Mouse (Mus musculus) ES-Bruce4 (cell line): ENCODE results near the gene Iqcf5. TPM values are rescaled to one million over a fixed set of nuclear protein-coding genes. Genes with fewer than 3 reads are reported as not detected.

Experiments
- H3K27ac ChIP-seq: 2 replicates; pipeline ENCODE4 v1.5.1; 2012; ENCODE audit warnings: low read length, inconsistent platforms; ENCODE audit not compliant: insufficient read depth
- H3K27me3 ChIP-seq: 2 replicates; pipeline ENCODE4 v1.6.1; 2012; ENCODE audit warnings: mild to moderate bottlenecking, low read length, inconsistent platforms; ENCODE audit not compliant: control insufficient read depth, poor library complexity, insufficient read depth, severe bottlenecking
- H3K36me3 ChIP-seq: 2 replicates; pipeline ENCODE4 v1.6.1; 2012; ENCODE audit warnings: inconsistent platforms, mild to moderate bottlenecking, low read length, moderate library complexity; ENCODE audit not compliant: control insufficient read depth, poor library complexity, insufficient read depth, severe bottlenecking
- H3K4me1 ChIP-seq: one replicate; pipeline ENCODE4 v1.8.1; 2011; ENCODE audit warnings: low read length; ENCODE audit not compliant: control insufficient read depth, insufficient read depth
- H3K4me3 ChIP-seq: 2 replicates; pipeline ENCODE4 v1.5.1; 2011; ENCODE audit warnings: low read depth, mild to moderate bottlenecking, low read length
- H3K9ac ChIP-seq: 2 replicates; pipeline ENCODE4 v1.6.1; 2012; ENCODE audit warnings: low read depth, mild to moderate bottlenecking, inconsistent platforms; ENCODE audit not compliant: poor library complexity, severe bottlenecking
- H3K9me3 ChIP-seq: replicated peaks from 2 replicates; pipeline ENCODE4 v1.6.1; 2012; ENCODE audit warnings: mild to moderate bottlenecking, low read length, inconsistent platforms; ENCODE audit not compliant: control insufficient read depth, poor library complexity, insufficient read depth, severe bottlenecking
- CTCF ChIP-seq: IDR thresholded peaks from one replicate; pipeline ENCODE4 v1.8.1; 2011; ENCODE audit warnings: low read depth, low read length
- EP300 ChIP-seq: IDR thresholded peaks from 2 replicates; pipeline ENCODE4 v1.6.1; 2011; ENCODE audit warnings: low read depth, low read length; ENCODE audit not compliant: insufficient read depth
- POLR2A ChIP-seq: IDR thresholded peaks from one replicate; pipeline ENCODE4 v1.8.1; 2011; ENCODE audit warnings: low read length; ENCODE audit not compliant: insufficient read depth
- polyA plus RNA-seq: library from polyadenylated mRNA; stranded (reverse); fragments of >200 nt; gene quantifications from 2 replicates; pipeline ENCODE4 v1.2.4, GENCODE M21; 2011; ENCODE audit warnings: low read depth; ENCODE audit not compliant: missing spikeins, insufficient read depth, insufficient read length

Gene Iqcf5
- polyA plus RNA-seq, 1 experiment = not detected

DNA sequence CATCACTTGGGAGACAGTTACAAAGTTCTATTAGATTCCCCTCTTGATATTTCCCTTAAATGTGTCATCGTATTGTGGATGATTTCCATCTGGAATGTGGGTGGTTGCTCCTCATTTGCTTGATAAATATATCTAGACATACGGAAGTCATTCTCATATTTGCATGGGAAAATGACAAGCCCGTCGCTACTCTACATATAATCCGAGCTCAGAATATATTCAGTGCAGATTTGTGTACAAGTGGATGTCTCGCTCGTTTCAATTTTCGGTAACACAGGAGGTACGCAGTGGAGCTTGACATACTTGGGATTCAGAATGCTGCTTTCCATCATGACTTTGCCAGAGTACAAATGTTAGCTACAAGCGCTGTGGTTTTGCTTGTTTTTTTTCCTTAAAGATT, 5.0 kb upstream of the Iqcf5 start:
- Histone ChIP-seq H3K4me1 (no peaks in the 10 kb centered on the region), H3K27me3 (no peaks in the 10 kb centered on the region), H3K4me3 (no peak overlapping the region), H3K36me3 (no peaks in the 10 kb centered on the region), H3K9me3 (no peaks in the 10 kb centered on the region), H3K9ac (no peak overlapping the region), H3K27ac (no peak overlapping the region)
- TF ChIP-seq EP300 = no peak
- TF ChIP-seq CTCF = no peak
- no peak for TF ChIP-seq POLR2A

- no peak overlapping the region for H3K27ac ChIP-seq
- H3K4me3 ChIP-seq = no peak overlapping the region
- no peaks in the 10 kb centered on the region for H3K36me3 ChIP-seq
- H3K9me3 ChIP-seq = no peaks in the 10 kb centered on the region
- H3K9ac ChIP-seq = no peak overlapping the region
- TF ChIP-seq POLR2A (no peak), CTCF (no peak), EP300 (no peak)
- H3K27me3 ChIP-seq = no peaks in the 10 kb centered on the region
- no peaks in the 10 kb centered on the region for H3K4me1 ChIP-seq
Observed at GRCm38 (mm10) chr9:106512729-106513450, 1.5 kb upstream of the Iqcf5 start.

GRCm38 (mm10) chr9:106513566-106513965, 807 bp upstream of the Iqcf5 start:
- TF ChIP-seq POLR2A (no peak), EP300 (no peak), CTCF (no peak)
- H3K36me3 ChIP-seq = no peaks in the 10 kb centered on the region
- no peaks in the 10 kb centered on the region for H3K9me3 ChIP-seq
- H3K27me3 ChIP-seq = no peaks in the 10 kb centered on the region
- H3K9ac ChIP-seq = no peak overlapping the region
- H3K27ac ChIP-seq = no peak overlapping the region
- no peak overlapping the region for H3K4me3 ChIP-seq
- no peaks in the 10 kb centered on the region for H3K4me1 ChIP-seq

DNA sequence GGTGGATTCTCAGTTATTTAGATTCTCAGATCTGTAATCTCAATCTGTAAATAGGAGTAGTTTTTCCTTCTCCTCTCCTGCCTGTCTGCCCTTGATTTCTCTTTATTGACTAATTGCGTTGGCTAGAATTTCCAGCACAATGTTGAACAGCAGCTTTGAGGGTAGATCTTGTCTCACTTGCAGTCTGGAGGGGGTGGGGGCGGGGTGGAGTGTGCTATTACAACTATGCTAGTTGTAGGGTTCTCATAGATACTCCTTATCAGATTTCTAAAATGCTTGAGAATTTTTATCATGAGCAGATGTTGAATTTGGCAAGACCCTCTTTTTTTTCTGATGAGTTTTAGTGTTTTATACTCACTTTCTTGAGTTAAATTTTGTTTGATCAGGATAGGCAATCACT, 5.1 kb downstream of the Iqcf5 start:
- Histone ChIP-seq H3K27me3 (no peaks in the 10 kb centered on the region), H3K9ac (no peak overlapping the region), H3K4me3 (no peak overlapping the region), H3K4me1 (no peaks in the 10 kb centered on the region), H3K36me3 (no peaks in the 10 kb centered on the region), H3K9me3 (no peaks in the 10 kb centered on the region), H3K27ac (no peak overlapping the region)
- TF ChIP-seq CTCF (no peak), POLR2A (no peak), EP300 (no peak)

- no peaks in the 10 kb centered on the region for H3K9me3 ChIP-seq
- TF ChIP-seq POLR2A = no peak
- H3K9ac ChIP-seq = no peak overlapping the region
- H3K4me3 ChIP-seq = no peak overlapping the region
- H3K4me1 ChIP-seq = no peaks in the 10 kb centered on the region
- no peaks in the 10 kb centered on the region for H3K27me3 ChIP-seq
- H3K36me3 ChIP-seq = no peaks in the 10 kb centered on the region
- no peak overlapping the region for H3K27ac ChIP-seq
Observed at GRCm38 (mm10) chr9:106519909-106520308, 5.5 kb downstream of the Iqcf5 start.

- no peaks in the 10 kb centered on the region for H3K27me3 ChIP-seq
Observed at GRCm38 (mm10) chr9:106531833-106532232, 17.5 kb downstream of the Iqcf5 start.

More at GRCm38 (mm10) chr9:106531833-106532232, 17.5 kb downstream of the Iqcf5 start:
- no peak overlapping the region for H3K4me3 ChIP-seq
- no peak overlapping the region for H3K9ac ChIP-seq
- H3K9me3 ChIP-seq = no peaks in the 10 kb centered on the region
- TF ChIP-seq EP300 (no peak), CTCF (peak; percentile 94)
- no peaks in the 10 kb centered on the region for H3K36me3 ChIP-seq
- no peaks in the 10 kb centered on the region for H3K4me1 ChIP-seq
- H3K27ac ChIP-seq = no peak overlapping the region
